ENCODE assay signal across 11 mouse cellular contexts in the genomic region with DNA sequence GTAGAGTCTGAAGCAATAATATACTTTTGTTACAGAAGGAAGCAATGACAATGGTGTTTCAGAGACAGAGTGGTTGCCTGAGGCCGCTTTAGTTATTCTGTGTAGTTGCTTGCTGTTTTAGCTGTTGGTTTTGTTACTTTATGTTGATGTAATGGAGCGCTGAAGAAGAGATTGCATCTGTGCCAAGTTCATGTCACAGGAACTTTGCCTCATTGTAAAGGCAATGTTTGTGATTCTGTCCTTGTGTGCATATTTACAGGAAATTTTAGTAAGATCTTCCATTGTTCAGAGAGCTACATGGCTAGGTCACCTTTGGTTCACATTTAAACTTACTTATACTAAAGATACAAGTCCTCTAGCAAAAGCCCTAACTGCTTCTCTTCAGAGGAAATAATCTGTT. TPM values are rescaled to one million over a fixed set of nuclear protein-coding genes. Genes with fewer than 3 reads are reported as not detected.
DNase-seq lines count a peak whose midpoint lies in the region; ATAC-seq and TF ChIP-seq lines count a peak whose summit lies in the region.
"Had no signal": no experiment of that assay in that cellular context is flagged by ENCODE, and none has a peak within 500 bp of the region (broad histone marks: within the 10 kb centered on the region; RNA-seq: fewer than 3 reads in every experiment).

No protein-coding gene starts in this region.

- no peak for TF ChIP-seq CTCF in olfactory bulb, adult 2 months (IDR thresholded peaks at IDR 0.05; ENCODE audit: insufficient read depth, low read depth, low read length)

- WGBS in embryonic facial prominence, embryonic 12.5 days, result 83% methylated on average over 2 of the region's 2 CpGs
- WGBS in embryonic facial prominence, embryonic 10.5 days, result 80% methylated on average over 2 of the region's 2 CpGs
- WGBS in hindbrain, embryonic 14.5 days, result 70% methylated on average over 2 of the region's 2 CpGs
- WGBS in hindbrain, embryonic 12.5 days, result 86% methylated on average over 2 of the region's 2 CpGs
- 83% methylated on average over 2 of the region's 2 CpGs for WGBS in midbrain, embryonic 13.5 days
- 87% methylated on average over 2 of the region's 2 CpGs for WGBS in midbrain, embryonic 11.5 days
- WGBS in olfactory bulb, adult 2 months, result 18% methylated on average over 2 of the region's 2 CpGs

- no peaks in the 10 kb centered on the region for H3K36me3 ChIP-seq in embryonic facial prominence, embryonic 12.5 days
- no peaks in the 10 kb centered on the region for H3K36me3 ChIP-seq in embryonic facial prominence, embryonic 10.5 days (replicated peaks)
- H3K36me3 ChIP-seq in hindbrain, embryonic 14.5 days (replicated peaks; ENCODE audit: control insufficient read depth, insufficient read depth), result no peaks in the 10 kb centered on the region
- no peaks in the 10 kb centered on the region for H3K36me3 ChIP-seq in hindbrain, embryonic 12.5 days
- no peaks in the 10 kb centered on the region for H3K36me3 ChIP-seq in midbrain, embryonic 13.5 days
- H3K36me3 ChIP-seq in midbrain, embryonic 11.5 days (ENCODE audit: control insufficient read depth, insufficient read depth, low read length), result no peaks in the 10 kb centered on the region
- H3K36me3 ChIP-seq: liver, embryonic 13.5 days had no signal

- DNase-seq in embryonic facial prominence, embryonic 10.5 days (ENCODE audit: low spot score), result no peak
- peak; percentile 33 for DNase-seq in hindbrain, embryonic 14.5 days (ENCODE audit: low spot score)
- DNase-seq in midbrain, embryonic 11.5 days (ENCODE audit: low spot score, missing footprints), result no peak
- DNase-seq: kidney, adult 8-10 months; liver, embryonic 13.5 days; thymus, postnatal 25 days had no signal

- ATAC-seq in embryonic facial prominence, embryonic 12.5 days (ENCODE audit: insufficient number of reproducible peaks, insufficient read depth, low FRiP score, low TSS enrichment), result no peak
- no peak for ATAC-seq in hindbrain, embryonic 14.5 days (ENCODE audit: low FRiP score)
- no peak for ATAC-seq in hindbrain, embryonic 12.5 days (ENCODE audit: low FRiP score)
- no peak for ATAC-seq in midbrain, embryonic 13.5 days
- no peak for ATAC-seq in midbrain, embryonic 11.5 days (ENCODE audit: low FRiP score)
- ATAC-seq in megakaryocyte progenitor cell, adult 5-6 weeks (replicated peaks; ENCODE audit: poor library complexity), result no peak

- H3K4me2 ChIP-seq in embryonic facial prominence, embryonic 12.5 days (replicated peaks), result no peak overlapping the region
- peak overlapping the region; percentile 10; the same call in 1 of the 2 replicates for H3K4me2 ChIP-seq in hindbrain, embryonic 14.5 days (replicated peaks)
- H3K4me2 ChIP-seq in hindbrain, embryonic 12.5 days (replicated peaks), result no peak overlapping the region
- no peak overlapping the region for H3K4me2 ChIP-seq in midbrain, embryonic 13.5 days (replicated peaks)
- no peak overlapping the region for H3K4me2 ChIP-seq in midbrain, embryonic 11.5 days
- H3K4me2 ChIP-seq: liver, embryonic 13.5 days had no signal

- no peak overlapping the region for H3K9ac ChIP-seq in embryonic facial prominence, embryonic 12.5 days
- 0 out of 2 replicates have a peak overlapping the region, but pooled peaks have one; percentile 26 for H3K9ac ChIP-seq in hindbrain, embryonic 14.5 days
- no peak overlapping the region for H3K9ac ChIP-seq in hindbrain, embryonic 12.5 days
- H3K9ac ChIP-seq in midbrain, embryonic 13.5 days (replicated peaks), result no peak overlapping the region
- no peak overlapping the region for H3K9ac ChIP-seq in midbrain, embryonic 11.5 days (ENCODE audit: low read length)
- H3K9ac ChIP-seq: liver, embryonic 13.5 days had no signal

- peaks cover 4% of the 10 kb centered on the region; the same call in 1 of the 2 replicates for H3K4me1 ChIP-seq in embryonic facial prominence, embryonic 12.5 days
- peaks cover 17% of the 10 kb centered on the region for H3K4me1 ChIP-seq in embryonic facial prominence, embryonic 10.5 days
- H3K4me1 ChIP-seq in hindbrain, embryonic 14.5 days (replicated peaks; ENCODE audit: control insufficient read depth, insufficient read depth, low read length), result peaks cover 12% of the 10 kb centered on the region
- peaks cover 11% of the 10 kb centered on the region; the same call in 1 of the 2 replicates for H3K4me1 ChIP-seq in hindbrain, embryonic 12.5 days
- peaks cover 20% of the 10 kb centered on the region for H3K4me1 ChIP-seq in midbrain, embryonic 13.5 days (replicated peaks)
- no peaks in the 10 kb centered on the region; the same call in 1 of the 2 replicates for H3K4me1 ChIP-seq in midbrain, embryonic 11.5 days (ENCODE audit: control insufficient read depth, insufficient read depth, low read length)
- no peaks in the 10 kb centered on the region; the same call in 1 of the 2 replicates for H3K4me1 ChIP-seq in olfactory bulb, adult 2 months (ENCODE audit: control insufficient read depth, insufficient read depth, low read length)

- TF ChIP-seq POLR2A in olfactory bulb, adult 2 months (IDR thresholded peaks at IDR 0.05; ENCODE audit: insufficient read depth, low read depth, low read length), result no peak

- H3K9me3 ChIP-seq in embryonic facial prominence, embryonic 12.5 days, result no peaks in the 10 kb centered on the region
- no peaks in the 10 kb centered on the region for H3K9me3 ChIP-seq in embryonic facial prominence, embryonic 10.5 days
- no peaks in the 10 kb centered on the region for H3K9me3 ChIP-seq in hindbrain, embryonic 14.5 days (ENCODE audit: control insufficient read depth, low read length)
- H3K9me3 ChIP-seq in hindbrain, embryonic 12.5 days (replicated peaks), result no peaks in the 10 kb centered on the region
- H3K9me3 ChIP-seq in midbrain, embryonic 13.5 days, result no peaks in the 10 kb centered on the region
- H3K9me3 ChIP-seq in midbrain, embryonic 11.5 days (ENCODE audit: control insufficient read depth, low read length), result no peaks in the 10 kb centered on the region
- H3K9me3 ChIP-seq: liver, embryonic 13.5 days had no signal

- no peaks in the 10 kb centered on the region for H3K27me3 ChIP-seq in embryonic facial prominence, embryonic 12.5 days
- no peaks in the 10 kb centered on the region for H3K27me3 ChIP-seq in embryonic facial prominence, embryonic 10.5 days (replicated peaks; ENCODE audit: low read depth, poor library complexity, severe bottlenecking)
- no peaks in the 10 kb centered on the region for H3K27me3 ChIP-seq in hindbrain, embryonic 14.5 days (ENCODE audit: control insufficient read depth, insufficient read depth, low read length)
- no peaks in the 10 kb centered on the region for H3K27me3 ChIP-seq in hindbrain, embryonic 12.5 days
- H3K27me3 ChIP-seq in midbrain, embryonic 13.5 days, result no peaks in the 10 kb centered on the region
- H3K27me3 ChIP-seq in midbrain, embryonic 11.5 days (ENCODE audit: control insufficient read depth, insufficient read depth, low read length), result no peaks in the 10 kb centered on the region

- H3K4me3 ChIP-seq in embryonic facial prominence, embryonic 12.5 days, result no peak overlapping the region
- no peak overlapping the region for H3K4me3 ChIP-seq in embryonic facial prominence, embryonic 10.5 days
- H3K4me3 ChIP-seq in hindbrain, embryonic 14.5 days (replicated peaks; ENCODE audit: low read length), result no peak overlapping the region
- no peak overlapping the region for H3K4me3 ChIP-seq in hindbrain, embryonic 12.5 days
- no peak overlapping the region for H3K4me3 ChIP-seq in midbrain, embryonic 13.5 days (replicated peaks)
- H3K4me3 ChIP-seq in midbrain, embryonic 11.5 days (ENCODE audit: low read depth, low read length), result no peak overlapping the region
- no peak overlapping the region for H3K4me3 ChIP-seq in olfactory bulb, adult 2 months (ENCODE audit: insufficient read depth, low read depth, low read length)
- H3K4me3 ChIP-seq: liver, embryonic 13.5 days had no signal

- H3K27ac ChIP-seq in embryonic facial prominence, embryonic 12.5 days, result peak overlapping the region; percentile 24; the same call in 1 of the 2 replicates
- no peak overlapping the region for H3K27ac ChIP-seq in embryonic facial prominence, embryonic 10.5 days (replicated peaks)
- H3K27ac ChIP-seq in hindbrain, embryonic 14.5 days, result peak overlapping the region; percentile 2; the same call in 1 of the 2 replicates
- no peak overlapping the region for H3K27ac ChIP-seq in hindbrain, embryonic 12.5 days
- peak overlapping the region; percentile 47; the same call in 1 of the 2 replicates for H3K27ac ChIP-seq in midbrain, embryonic 13.5 days
- H3K27ac ChIP-seq in midbrain, embryonic 11.5 days (ENCODE audit: low read depth, low read length), result no peak overlapping the region
- peak overlapping the region; percentile 87 for H3K27ac ChIP-seq in olfactory bulb, adult 2 months (ENCODE audit: insufficient read depth, low read depth, low read length)
- H3K27ac ChIP-seq: liver, embryonic 13.5 days had no signal

RNA-seq across cellular contexts. Expression of gene Yes1, which starts 3.3 kb away (rescaled TPM):
- polyA plus RNA-seq in embryonic facial prominence, embryonic 12.5 days (2016; fragmentation: Nextera tagmentation; extraction: Ambion mirVana), result 38.7 and 39.2 TPM in 2 replicates
- 29.3 and 30.6 TPM in 2 replicates for polyA plus RNA-seq in embryonic facial prominence, embryonic 10.5 days (2016; fragmentation: Nextera tagmentation; extraction: Ambion mirVana)
- polyA plus RNA-seq in hindbrain, embryonic 14.5 days (2014; fragmentation: Nextera tagmentation; extraction: Ambion mirVana), result 25.0 and 27.2 TPM in 2 replicates
- polyA plus RNA-seq in hindbrain, embryonic 12.5 days (2016; fragmentation: Nextera tagmentation; extraction: Ambion mirVana), result 34.2 and 37.1 TPM in 2 replicates
- polyA plus RNA-seq in midbrain, embryonic 13.5 days (2015; fragmentation: Nextera tagmentation; extraction: Ambion mirVana), result 19.8 and 21.5 TPM in 2 replicates
- polyA plus RNA-seq in midbrain, embryonic 11.5 days (2014; fragmentation: Nextera tagmentation; extraction: Ambion mirVana), result 29.0 and 32.7 TPM in 2 replicates
- polyA plus RNA-seq in olfactory bulb, adult 2 months (2012; ENCODE audit: insufficient read depth, insufficient read length, low replicate concordance, missing spikeins), result not detected in 2 replicates
- total RNA-seq in megakaryocyte progenitor cell, adult 5-6 weeks (2015), result 0.27 and 0.85 TPM in 2 replicates
- total RNA-seq in megakaryocyte progenitor cell, adult 5-6 weeks (2017), result 0.24 and 0.83 TPM in 2 replicates

Comparison
In these comparisons a context has a peak if more than half of its experiments do, and no peak if none do; other contexts are left out.
1. H3K27ac ChIP-seq: peak in embryonic facial prominence, embryonic 12.5 days (single experiment), hindbrain, embryonic 14.5 days (single experiment), midbrain, embryonic 13.5 days (single experiment) and olfactory bulb, adult 2 months (single experiment); none in embryonic facial prominence, embryonic 10.5 days (single experiment), hindbrain, embryonic 12.5 days (single experiment) and midbrain, embryonic 11.5 days (single experiment).